Mouse (Mus musculus) myocyte (in vitro differentiated cells): Measurements from ENCODE around the gene Fstl3.

Experiments
- CEBPB ChIP-seq: IDR thresholded peaks from 2 replicates; pipeline ENCODE4 v1.6.1; 2011; ENCODE audit warnings: mild to moderate bottlenecking, moderate library complexity; ENCODE audit not compliant: poor library complexity, insufficient read depth, severe bottlenecking
- E2F4 ChIP-seq: IDR thresholded peaks from one replicate; pipeline ENCODE4 v1.6.1; 2011; ENCODE audit warnings: mild to moderate bottlenecking, control low read depth, moderate library complexity; ENCODE audit not compliant: insufficient read depth
- MAX ChIP-seq: IDR thresholded peaks from one replicate; pipeline ENCODE4 v1.6.1; 2011; ENCODE audit warnings: low read depth, mild to moderate bottlenecking, control low read depth
- POLR2A ChIP-seq: IDR thresholded peaks from one replicate; pipeline ENCODE4 v1.6.1; 2011; ENCODE audit warnings: low read depth, mild to moderate bottlenecking, control low read depth, moderate library complexity; ENCODE audit not compliant: insufficient read length
- REST ChIP-seq: IDR thresholded peaks from one replicate; pipeline ENCODE4 v1.6.1; 2011; ENCODE audit warnings: mild to moderate bottlenecking, control low read depth, moderate library complexity; ENCODE audit not compliant: insufficient read depth, insufficient read length
- SRF ChIP-seq: IDR thresholded peaks from one replicate; pipeline ENCODE4 v1.6.1; 2011; ENCODE audit warnings: low read depth; ENCODE audit not compliant: control insufficient read depth, insufficient read length
- TCF12 ChIP-seq: IDR thresholded peaks from one replicate; pipeline ENCODE4 v1.6.1; 2011; ENCODE audit warnings: mild to moderate bottlenecking, control low read depth; ENCODE audit not compliant: poor library complexity, insufficient read depth, severe bottlenecking
- TCF3 ChIP-seq: IDR thresholded peaks from one replicate; pipeline ENCODE4 v1.6.1; 2011; ENCODE audit warnings: low read depth, control low read depth; ENCODE audit not compliant: insufficient read length

- TF ChIP-seq POLR2A (no peak), MAX (no peak), TCF3 (no peak), CEBPB (no peak), TCF12 (no peak), E2F4 (no peak), SRF (no peak), REST (no peak)
Measured at GRCm38 (mm10) chr10:79769329-79769728, 7.7 kb upstream of the Fstl3 start.
